Mouse (Mus musculus) gastrocnemius, adult 2 months (tissue): ENCODE data around the gene Foxo6. TPM values are rescaled to one million over a fixed set of nuclear protein-coding genes. Genes with fewer than 3 reads are reported as not detected.
A peak's percentile ranks its signal among the peaks of the same experiment; 100 is the strongest.

ENCODE experiments used
- DNase-seq: peaks from one replicate; pipeline ENCODE4 v3.0.0; 2022
- H3K27ac ChIP-seq: fragments of 200-600 bp; 2 replicates; pipeline ENCODE4 v1.8.1; 2022; ENCODE audit warnings: mild to moderate bottlenecking
- H3K4me3 ChIP-seq: fragments of 200-600 bp; 2 replicates; pipeline ENCODE4 v1.8.1; 2022; ENCODE audit warnings: mild to moderate bottlenecking, moderate library complexity
- CTCF ChIP-seq: fragments of 200-600 bp; IDR thresholded peaks from 2 replicates; pipeline ENCODE4 v1.8.1; 2022; ENCODE audit warnings: antibody characterized with exemption, mild to moderate bottlenecking, moderate library complexity
- intact Hi-C: fragments of 180-260 bp; cut with DNase I; formaldehyde crosslinking; loops from one replicate; pipeline ENCODE4 v1.15.1; 2025
- total RNA-seq, 2 experiments: library from RNA; stranded (reverse); gene quantifications; 2 replicates each; pipeline ENCODE4 v1.2.3; 2021

The Foxo6 gene
- total RNA-seq, 2 experiments from 2014 or later, result 4.3 to 10.0 TPM

DNA sequence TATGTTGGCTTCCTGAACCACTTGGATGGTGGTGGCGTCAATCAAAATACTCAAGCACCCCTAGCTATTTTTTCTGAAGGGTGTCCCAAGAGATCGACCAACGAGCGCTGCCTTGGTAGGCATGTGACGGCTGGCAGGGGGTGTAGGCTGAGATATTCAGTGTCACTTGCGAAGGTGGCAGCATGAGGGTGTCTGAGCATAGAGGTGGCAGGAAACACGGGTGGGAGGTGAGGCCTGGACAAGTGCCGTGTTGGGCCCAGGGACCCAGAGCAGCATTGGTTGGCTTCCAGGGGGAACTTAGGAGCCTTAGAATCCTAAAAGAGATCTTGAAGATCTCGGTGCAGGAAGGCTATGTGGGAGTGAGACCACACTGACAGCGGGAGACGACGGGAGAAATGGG, 6.7 kb downstream of the Foxo6 start:
- TF ChIP-seq CTCF, result no peak
- no peak for DNase-seq
- intact Hi-C loops, result no loop called here
- Histone ChIP-seq H3K27ac (no peak overlapping the region), H3K4me3 (no peak overlapping the region)

DNA sequence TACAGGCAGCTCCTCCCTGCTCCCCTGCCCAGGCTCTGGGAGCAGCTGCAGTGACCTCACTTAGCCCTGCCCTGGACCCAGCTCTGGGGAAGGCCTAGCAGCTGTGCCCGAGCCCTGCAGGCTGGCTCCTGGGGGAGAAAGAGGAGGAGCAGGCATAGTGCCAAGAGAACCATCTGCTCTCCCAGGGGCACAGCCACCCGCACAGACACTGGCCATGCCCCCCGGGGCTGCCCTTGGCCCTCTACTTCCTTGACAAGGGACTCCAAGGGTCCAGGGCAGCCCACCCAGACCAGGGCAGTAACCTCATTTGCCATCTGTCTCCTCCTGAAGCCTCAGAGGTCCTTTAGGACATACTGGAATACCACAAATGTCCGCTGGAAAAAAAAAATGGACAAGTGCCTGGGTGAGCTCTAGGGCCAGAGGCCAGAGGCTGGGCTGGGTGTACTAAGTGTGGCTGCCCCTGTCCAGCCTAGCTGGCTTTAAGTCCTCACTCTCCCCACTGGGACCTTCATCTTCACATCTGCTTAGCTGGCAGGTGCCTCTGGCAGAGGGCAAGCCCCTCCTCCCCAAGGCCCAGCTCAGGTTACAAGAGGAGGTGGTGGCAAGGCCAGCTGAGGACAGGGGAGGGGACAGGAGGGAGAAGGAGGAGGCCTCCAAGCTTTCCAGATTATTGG, 9.8 kb downstream of the Foxo6 start:
- TF ChIP-seq CTCF, result no peak
- DNase-seq, result peak; percentile 94
- Histone ChIP-seq H3K4me3 (peak overlapping the region; percentile 35), H3K27ac (peak overlapping the region; percentile 90)
- intact Hi-C loops, result no loop called here

DNA sequence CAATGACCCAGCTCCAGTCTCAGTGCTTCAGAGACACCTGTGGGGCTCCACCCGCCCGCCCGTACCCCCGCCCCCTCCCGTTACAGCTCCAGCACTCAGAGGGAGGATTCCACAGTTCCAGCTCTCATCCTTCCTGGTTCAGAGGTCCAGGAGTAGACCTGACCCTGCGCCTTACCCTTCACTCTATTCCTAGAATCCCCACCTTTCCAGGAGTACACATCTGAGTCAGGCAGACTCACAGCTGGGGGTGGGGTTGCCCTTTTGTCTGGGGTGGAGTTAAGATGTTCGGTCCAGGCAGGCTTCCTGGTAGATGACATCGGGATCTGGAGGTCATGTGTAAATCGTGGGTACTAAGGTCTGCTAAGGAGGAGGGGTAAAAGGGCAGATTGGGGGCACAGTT, 11.7 kb downstream of the Foxo6 start:
- Histone ChIP-seq H3K4me3 (no peak overlapping the region), H3K27ac (peak overlapping the region; percentile 90; the same call in 1 of the 2 replicates)
- intact Hi-C loops, result no loop called here
- no peak for TF ChIP-seq CTCF
- DNase-seq, result no peak

GRCm38 (mm10) chr4:120273594-120273993, 13.6 kb downstream of the Foxo6 start:
- H3K27ac ChIP-seq, result no peak overlapping the region
- intact Hi-C loops, result no loop called here
- H3K4me3 ChIP-seq, result no peak overlapping the region
- DNase-seq, result no peak
- TF ChIP-seq CTCF, result no peak

DNA sequence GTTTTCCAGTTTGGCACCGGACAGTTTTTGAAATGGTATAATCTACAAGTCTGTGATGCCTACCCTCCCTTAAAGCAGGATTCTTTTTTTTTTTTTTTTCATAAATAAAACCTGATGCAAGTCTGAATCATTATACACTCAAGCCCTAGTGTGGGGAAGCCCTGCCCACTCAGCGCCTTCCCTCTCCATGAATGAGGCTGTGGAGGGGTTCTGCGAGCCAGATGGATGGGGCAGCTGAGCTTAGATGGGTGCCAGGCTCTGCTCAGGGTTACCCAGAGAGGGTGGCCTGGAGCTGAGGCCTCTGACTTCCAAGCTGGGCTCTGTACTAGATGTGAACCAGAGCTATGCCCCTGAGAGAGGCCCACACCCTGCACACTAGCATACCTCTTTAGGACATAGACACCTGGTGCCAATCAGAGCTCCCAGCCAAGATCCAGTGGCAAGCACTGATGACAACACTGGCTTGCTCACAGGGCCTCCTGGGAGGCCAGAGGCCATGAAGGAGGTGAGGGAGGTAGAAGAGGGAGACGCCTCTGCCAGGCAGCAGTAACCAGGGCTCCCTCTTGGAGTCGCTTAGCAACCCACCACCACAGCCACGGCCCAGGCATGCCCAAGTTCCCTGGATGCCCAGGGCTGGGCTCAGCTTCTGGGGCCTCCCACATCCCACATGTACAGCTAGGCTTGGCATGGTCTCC, 15.1 kb downstream of the Foxo6 start:
- intact Hi-C loops, result loop anchor here (2.0 kb wide), 1 partner anchor 21 kb away; no protein-coding TSS in a partner anchor
- no peak overlapping the region for H3K4me3 ChIP-seq
- no peak for DNase-seq
- TF ChIP-seq CTCF, result no peak
- no peak overlapping the region for H3K27ac ChIP-seq

DNA sequence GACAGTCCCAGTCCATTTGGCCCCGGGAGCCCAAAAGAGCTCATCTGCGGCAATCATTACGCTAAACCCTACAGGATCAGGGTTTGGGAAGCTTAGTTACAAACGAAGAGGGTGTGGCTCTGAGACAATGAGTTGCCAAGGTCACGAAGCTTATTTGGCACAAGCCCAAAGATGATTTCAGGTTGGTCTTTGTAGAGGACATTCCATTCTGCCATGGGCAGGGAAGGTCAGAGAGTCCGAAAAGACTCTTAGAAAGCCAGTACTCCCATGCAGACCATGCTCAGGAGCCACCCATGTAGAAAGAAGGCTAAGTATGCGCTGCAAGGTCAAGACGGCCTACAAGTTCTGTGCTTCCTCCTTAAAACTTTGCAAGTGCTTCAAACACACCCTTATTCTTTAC, 15.9 kb downstream of the Foxo6 start:
- Histone ChIP-seq H3K27ac (no peak overlapping the region), H3K4me3 (no peak overlapping the region)
- no peak for DNase-seq
- intact Hi-C loops, result loop anchor here (2.0 kb wide), 1 partner anchor 20 kb away; no protein-coding TSS in a partner anchor
- TF ChIP-seq CTCF, result no peak

GRCm38 (mm10) chr4:120270937-120271199, 16.3 kb downstream of the Foxo6 start:
- TF ChIP-seq CTCF, result no peak
- Histone ChIP-seq H3K4me3 (no peak overlapping the region), H3K27ac (no peak overlapping the region)
- no peak for DNase-seq
- intact Hi-C loops, result loop anchor here (2.0 kb wide), 1 partner anchor 20 kb away; no protein-coding TSS in a partner anchor

- no peak for TF ChIP-seq CTCF
- DNase-seq, result no peak
- intact Hi-C loops, result loop anchor here (2.0 kb wide), 1 partner anchor 20 kb away; no protein-coding TSS in a partner anchor
Observed at GRCm38 (mm10) chr4:120270148-120270936, 16.8 kb downstream of the Foxo6 start.

GRCm38 (mm10) chr4:120269426-120269825, 17.7 kb downstream of the Foxo6 start:
- intact Hi-C loops, result no loop called here
- no peak overlapping the region for H3K27ac ChIP-seq
- no peak for DNase-seq
- no peak overlapping the region for H3K4me3 ChIP-seq
- no peak for TF ChIP-seq CTCF

More at GRCm38 (mm10) chr4:120270148-120270936, 16.8 kb downstream of the Foxo6 start:
- Histone ChIP-seq H3K27ac (no peak overlapping the region), H3K4me3 (no peak overlapping the region)

GRCm38 (mm10) chr4:120268214-120269061, 18.7 kb downstream of the Foxo6 start:
- Histone ChIP-seq H3K27ac (no peak overlapping the region), H3K4me3 (peak overlapping the region; percentile 57)
- intact Hi-C loops, result no loop called here
- TF ChIP-seq CTCF, result no peak
- DNase-seq, result peak; percentile 39

DNA sequence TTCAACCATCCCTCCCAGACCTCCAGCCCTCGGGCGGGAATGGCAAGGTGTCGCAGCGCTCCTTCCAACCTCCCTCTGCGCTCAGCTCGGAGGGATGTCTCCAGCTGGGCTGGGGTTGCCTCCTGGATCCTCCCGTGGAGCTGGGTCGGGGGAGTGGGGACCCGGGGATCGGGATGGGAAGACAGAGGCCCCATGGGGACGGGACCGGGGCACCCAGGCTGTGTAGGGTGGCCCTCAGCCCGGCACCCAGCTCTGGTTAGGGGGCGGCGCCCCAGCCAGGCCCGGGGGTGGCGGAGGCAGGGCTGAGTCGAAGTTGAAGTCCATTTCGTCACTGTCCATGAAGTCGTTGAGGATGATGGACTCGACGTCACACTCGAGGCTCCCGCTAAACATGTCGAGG, 19.5 kb downstream of the Foxo6 start:
- intact Hi-C loops, result no loop called here
- TF ChIP-seq CTCF, result no peak
- Histone ChIP-seq H3K4me3 (peak overlapping the region; percentile 57), H3K27ac (no peak overlapping the region)
- DNase-seq, result peak; percentile 42

- H3K27ac ChIP-seq, result no peak overlapping the region
- no peak for TF ChIP-seq CTCF
- DNase-seq, result no peak
- H3K4me3 ChIP-seq, result no peak overlapping the region
- intact Hi-C loops, result no loop called here
Observed at GRCm38 (mm10) chr4:120267136-120267535, 20.0 kb downstream of the Foxo6 start.
